Mouse (Mus musculus): ENCODE data around the gene Cxcl5. TPM values are rescaled to one million over a fixed set of nuclear protein-coding genes. Genes with fewer than 3 reads are reported as not detected.

The Cxcl5 gene
- polyA plus RNA-seq (2017; shearing (Covaris generic)) = not detected

GRCm38 (mm10) chr5:90759077-90760065, at the start of gene Cxcl5:
Cxcl5 (plus strand) TSS chr5:90759360.

GRCm38 (mm10) chr5:90768218-90768617, 9.1 kb downstream of the Cxcl5 start, which contains the start of gene Ppbp:
Ppbp (plus strand) TSS chr5:90768518.

GRCm38 (mm10) chr5:90771880-90772653, 12.9 kb downstream of the Cxcl5 start, which contains the start of gene Pf4:
Pf4 (plus strand) TSS chr5:90772435.

GRCm38 (mm10) chr5:90785659-90786588, 26.8 kb downstream of the Cxcl5 start, which contains the start of gene Cxcl3:
Cxcl3 (plus strand) TSS chr5:90786103.

GRCm38 (mm10) chr5:90794195-90794625, 35.0 kb downstream of the Cxcl5 start, which contains the start of gene Cxcl15:
Cxcl15 (plus strand) TSS chr5:90794534.

Other genes starting within 250 kb of the Cxcl5 start
- not detected for gene Afm, start 240.4 kb upstream of the Cxcl5 start, polyA plus RNA-seq (2017; shearing (Covaris generic))
- not detected for gene 5830473C10Rik, start 198.3 kb upstream of the Cxcl5 start, polyA plus RNA-seq (2017; shearing (Covaris generic))
- 3.6 TPM for gene Rassf6, start 118.7 kb upstream of the Cxcl5 start, polyA plus RNA-seq (2017; shearing (Covaris generic))
- gene Ppbp, start 9.2 kb downstream of the Cxcl5 start, polyA plus RNA-seq (2017; shearing (Covaris generic)) = not detected
- not detected for gene Pf4, start 13.1 kb downstream of the Cxcl5 start, polyA plus RNA-seq (2017; shearing (Covaris generic))
- 1.4 TPM for gene Cxcl3, start 26.7 kb downstream of the Cxcl5 start, polyA plus RNA-seq (2017; shearing (Covaris generic))
- gene Cxcl15, start 35.2 kb downstream of the Cxcl5 start, polyA plus RNA-seq (2017; shearing (Covaris generic)) = not detected
- gene Cxcl1, start 131.9 kb downstream of the Cxcl5 start, polyA plus RNA-seq (2017; shearing (Covaris generic)) = not detected
- gene Cxcl2, start 144.5 kb downstream of the Cxcl5 start, polyA plus RNA-seq (2017; shearing (Covaris generic)) = 1.8 TPM
- 1.6 TPM for gene Mthfd2l, start 171.8 kb downstream of the Cxcl5 start, polyA plus RNA-seq (2017; shearing (Covaris generic))